Mouse (Mus musculus) lung, postnatal 4 days (tissue): ENCODE data around the gene Stx5a.

Source experiments
- DNase-seq, 2 experiments: peaks; one replicate each; pipeline ENCODE4 v3.0.0; 2021

Stx5a gene

GRCm38 (mm10) chr19:8745382-8745781 lies 4.2 kb downstream of the Stx5a start:
- DNase-seq: no peak

DNA sequence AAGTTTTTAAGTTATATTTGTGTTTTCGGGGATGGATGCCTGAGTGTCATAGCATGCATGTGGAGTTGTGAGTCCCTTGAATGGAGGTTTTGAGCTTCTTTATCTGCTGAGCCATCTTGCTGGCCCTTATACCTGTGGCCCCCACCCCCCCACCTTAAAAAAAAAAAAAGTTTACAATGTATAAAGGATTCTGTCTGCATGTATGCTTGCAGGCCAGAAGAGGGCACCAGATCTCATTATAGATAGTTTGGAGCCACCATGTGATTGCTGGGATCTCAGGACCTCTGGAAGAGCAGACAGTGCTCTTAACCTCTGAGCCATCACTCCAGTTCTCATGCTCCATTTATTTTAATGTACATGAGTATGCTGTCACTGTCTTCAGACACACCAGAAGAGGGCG lies 6.2 kb downstream of the Stx5a start:
- no peak for DNase-seq

GRCm38 (mm10) chr19:8755652-8756051 lies 14.4 kb downstream of the Stx5a start:
- no peak for DNase-seq

DNA sequence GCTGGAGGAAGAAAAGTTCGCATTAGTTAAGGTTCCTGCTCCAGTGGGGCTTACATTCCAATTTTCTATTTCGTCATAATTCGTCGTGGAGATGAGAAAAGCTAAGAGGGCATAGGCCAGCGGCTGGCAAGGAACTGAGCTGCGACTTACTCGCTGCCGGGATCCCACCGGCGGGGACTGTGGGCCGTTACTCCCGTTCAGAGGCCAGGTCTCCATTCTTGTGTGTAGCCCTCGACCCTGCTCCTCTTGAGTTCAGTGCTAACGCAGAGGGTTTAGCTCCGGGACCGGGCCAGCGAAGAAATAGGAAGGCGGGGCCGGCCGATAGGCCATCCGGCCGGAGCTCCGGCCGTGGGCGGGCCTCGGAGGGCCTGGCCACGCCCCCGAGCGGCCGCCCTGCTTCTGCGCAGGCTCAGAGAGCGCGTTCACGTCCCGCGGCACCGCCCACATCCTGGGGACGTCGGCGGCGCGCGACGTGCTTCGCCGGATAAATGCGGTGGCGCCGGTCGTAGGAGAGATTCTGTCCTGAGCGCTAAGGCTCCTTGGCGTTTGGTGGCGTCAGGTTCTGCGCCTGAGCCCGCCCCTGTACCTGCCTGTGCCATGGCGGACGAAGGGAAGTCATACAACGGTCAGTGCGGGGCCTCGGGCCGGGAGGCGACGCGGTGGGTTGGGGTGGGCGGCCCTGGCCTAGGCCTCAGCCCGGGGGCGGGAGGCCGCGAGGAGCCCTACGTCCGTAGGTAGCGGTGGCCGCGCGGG lies 15.6 kb downstream of the Stx5a start, which contains the start of gene Nxf1:
Gene Nxf1 (plus strand): TSS at position 439 of the 753 bp plus-strand sequence.
- peak; percentile 95 for DNase-seq

DNA sequence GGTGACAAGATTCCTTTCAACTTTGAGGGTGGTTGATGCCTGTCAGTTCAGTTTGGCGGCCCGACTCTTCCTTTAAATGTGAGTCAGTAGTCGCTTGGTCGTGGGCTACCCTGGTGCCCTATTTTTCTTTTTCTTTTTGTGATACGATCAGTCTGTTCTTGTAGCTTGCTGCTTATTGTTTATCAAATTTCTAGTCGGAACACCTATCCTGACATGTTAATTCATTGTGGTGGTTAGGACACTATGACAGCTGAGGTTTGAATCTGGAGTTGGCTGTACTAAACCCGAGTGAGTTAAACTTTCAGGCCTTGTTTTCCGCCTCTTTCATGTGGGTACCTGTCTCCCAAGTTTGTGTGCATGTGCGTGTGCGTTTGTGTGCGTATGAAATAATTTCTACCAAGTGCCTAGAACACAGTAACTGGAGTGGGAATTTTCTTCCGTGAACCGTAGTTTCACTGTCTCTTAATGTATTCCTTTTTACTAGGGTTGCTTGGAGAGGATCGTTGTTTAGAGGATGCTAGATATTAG lies 16.3 kb downstream of the Stx5a start:
- DNase-seq: no peak

DNA sequence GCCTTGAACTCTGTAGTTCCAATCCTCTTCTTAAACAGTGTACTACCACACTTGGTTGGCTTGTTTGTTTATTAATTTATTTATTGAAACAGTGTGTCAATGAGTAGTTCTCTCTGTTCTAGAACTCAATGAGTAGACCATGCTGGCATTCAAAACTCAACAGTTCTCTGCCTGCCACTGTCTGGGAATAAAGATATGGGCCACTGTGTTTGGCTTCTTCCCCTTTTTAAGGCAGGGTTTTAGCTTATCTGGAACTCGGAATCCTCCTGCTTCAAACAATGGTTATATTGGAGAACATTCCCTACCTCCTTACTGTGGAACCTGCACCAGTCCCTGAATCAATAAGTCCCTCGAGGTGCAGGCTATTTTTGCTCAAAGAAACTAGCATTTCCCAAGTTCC lies 17.7 kb downstream of the Stx5a start:
- no peak for DNase-seq

DNA sequence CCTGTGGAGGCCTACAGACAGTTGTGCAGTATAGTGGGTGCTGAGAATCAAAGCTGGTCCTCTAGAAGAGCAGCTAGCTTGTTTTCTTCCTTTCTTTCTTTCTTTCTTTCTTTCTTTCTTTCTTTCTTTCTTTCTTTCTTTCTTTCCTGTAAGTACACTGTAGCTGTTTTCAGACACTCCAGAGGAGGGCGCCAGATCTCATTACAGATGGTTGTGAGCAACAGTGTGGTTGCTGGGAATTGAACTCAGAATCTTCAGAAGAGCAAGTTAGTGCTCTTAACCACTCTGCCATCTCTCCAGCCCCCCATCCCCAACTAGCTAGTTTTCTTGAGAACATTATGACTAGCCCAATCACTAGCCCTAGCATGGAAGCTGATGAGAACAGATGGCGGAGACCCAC lies 19.5 kb downstream of the Stx5a start:
- DNase-seq: no peak

DNA sequence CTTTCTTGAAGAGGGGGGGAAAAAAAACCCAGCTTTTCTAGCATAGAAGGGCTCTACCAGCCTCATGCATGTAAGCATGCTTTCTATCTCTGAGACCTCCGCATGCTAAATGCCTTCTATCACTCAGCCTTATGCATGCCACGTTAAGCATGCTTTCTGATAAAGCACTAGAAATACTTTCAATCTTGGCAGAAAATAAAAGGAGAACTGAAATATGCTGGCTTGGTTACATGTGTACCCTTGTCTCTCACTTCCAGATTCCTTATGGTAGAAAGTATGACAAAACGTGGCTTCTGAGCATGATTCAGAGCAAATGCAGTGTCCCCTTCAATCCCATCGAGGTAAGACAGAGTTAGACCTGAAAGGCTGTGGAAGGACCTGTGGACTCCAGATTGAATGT lies 22.1 kb downstream of the Stx5a start:
- DNase-seq: no peak

DNA sequence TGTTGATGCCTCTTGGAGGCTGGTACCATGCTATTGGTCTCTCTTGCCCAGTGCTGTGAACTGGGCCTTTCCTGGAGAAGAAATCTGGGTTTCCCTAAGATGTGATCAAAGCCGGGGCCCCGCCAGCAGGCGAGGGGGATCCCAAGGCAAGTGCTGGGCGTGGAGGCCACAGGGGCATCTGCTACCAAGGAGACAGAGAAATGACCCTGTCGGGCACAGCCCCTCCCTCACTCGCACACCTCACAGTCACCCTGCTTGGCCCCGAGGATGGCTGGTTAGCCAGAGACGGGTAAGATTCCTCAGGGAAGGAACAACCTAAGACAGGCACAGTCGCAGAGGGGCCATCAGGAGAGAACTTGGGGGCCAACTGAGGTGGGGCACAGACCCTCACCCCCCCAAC lies 24.3 kb downstream of the Stx5a start:
- no peak for DNase-seq

GRCm38 (mm10) chr19:8770567-8771270 lies 29.5 kb downstream of the Stx5a start, which contains the start of gene Tmem223:
TSS of gene Tmem223 (plus strand) at chr19:8770996.
- peak; percentile 89 for DNase-seq

DNA sequence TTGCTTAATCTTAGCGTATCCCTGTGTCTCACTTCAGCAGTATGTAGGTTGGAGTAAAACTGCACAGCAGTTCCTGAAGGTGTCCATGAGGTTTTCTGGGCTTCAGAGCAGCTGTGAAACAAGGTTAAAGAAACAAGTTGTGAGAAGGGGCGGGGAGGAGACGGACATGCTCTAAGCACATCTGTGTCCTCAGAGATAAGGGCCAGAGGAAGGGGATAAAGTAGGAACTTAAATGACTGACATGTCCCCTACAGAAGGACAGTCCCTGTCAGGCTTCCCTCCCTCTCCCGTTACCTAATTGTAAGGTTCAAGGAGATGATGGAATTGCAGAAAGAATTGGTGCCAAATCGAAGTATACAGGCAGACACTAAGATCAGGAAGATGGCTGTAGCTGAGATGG lies 31.8 kb downstream of the Stx5a start:
- no peak for DNase-seq

- DNase-seq: no peak
These were observed 32.2 kb downstream of the Stx5a start for GRCm38 (mm10) chr19:8773409-8773808.

- DNase-seq: peak; percentile 96 to 98
These were observed 33.0 kb downstream of the Stx5a start, which contains the start of gene Tmem179b for GRCm38 (mm10) chr19:8774086-8774835. TSS of gene Tmem179b (minus strand) at chr19:8774467.

- DNase-seq: peak in 1 of 2 experiments; percentile 46
These were observed 33.8 kb downstream of the Stx5a start for GRCm38 (mm10) chr19:8774951-8775421.

- peak; percentile 92 to 95 for DNase-seq
These were observed 45.0 kb downstream of the Stx5a start, which contains the start of gene Taf6l for GRCm38 (mm10) chr19:8786008-8786781. TSS of gene Taf6l (minus strand) at chr19:8786417.

DNA sequence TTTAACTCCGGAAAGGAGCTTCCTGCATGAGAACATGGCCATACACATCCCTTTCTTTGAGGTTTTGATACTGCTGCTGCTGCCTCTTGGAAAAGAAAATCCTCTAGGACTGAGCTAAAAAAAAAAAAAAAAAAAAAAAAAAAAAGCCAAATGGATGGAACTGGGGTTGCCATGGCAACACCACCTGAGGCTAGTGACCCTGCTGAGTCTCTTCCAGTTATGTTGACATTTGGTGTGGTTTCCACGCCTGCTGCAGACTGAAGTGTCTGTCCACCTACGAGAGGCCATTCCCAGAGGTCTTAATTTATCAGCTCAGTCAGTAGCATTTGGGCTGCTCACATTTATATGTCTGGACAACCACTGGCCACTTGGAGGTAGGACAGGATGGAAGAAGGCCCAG lies 47.3 kb downstream of the Stx5a start:
- DNase-seq: no peak

- no peak for DNase-seq
These were observed 48.0 kb downstream of the Stx5a start for GRCm38 (mm10) chr19:8789171-8789570.

DNA sequence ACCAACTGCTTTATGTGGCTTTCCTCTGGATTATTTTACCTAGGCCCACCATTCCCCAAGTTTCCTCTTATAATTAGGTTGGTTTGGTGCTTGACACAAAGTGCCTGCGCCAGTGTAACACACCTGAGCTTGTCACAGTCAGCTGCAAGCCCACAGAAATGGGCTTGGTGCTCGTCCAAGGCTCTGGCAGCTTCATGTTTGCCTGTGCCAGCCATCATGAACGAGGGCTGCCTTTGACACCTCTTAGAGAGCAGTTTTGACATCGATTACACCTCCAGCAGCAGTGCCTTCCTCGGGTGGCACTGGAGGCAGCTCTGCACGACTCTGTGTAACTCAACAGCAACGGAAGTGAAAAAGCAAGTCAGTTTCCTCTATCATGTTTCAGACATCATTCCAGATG lies 49.0 kb downstream of the Stx5a start:
- DNase-seq: no peak

GRCm38 (mm10) chr19:8798264-8798946 lies 57.2 kb downstream of the Stx5a start, which contains the start of gene Polr2g:
TSS of gene Polr2g (minus strand) at chr19:8798577.
- DNase-seq: peak; percentile 93 to 95

- no peak for DNase-seq
These were observed 57.7 kb downstream of the Stx5a start for GRCm38 (mm10) chr19:8798947-8799315.

- DNase-seq: peak; percentile 94 to 97
These were observed 61.1 kb downstream of the Stx5a start, which contains the start of gene Zbtb3 for GRCm38 (mm10) chr19:8802130-8802821. TSS of gene Zbtb3 (plus strand) at chr19:8802555.
